Mouse (Mus musculus): ENCODE data around the gene Crhr2. TPM values are rescaled to one million over a fixed set of nuclear protein-coding genes. Genes with fewer than 3 reads are reported as not detected.

Gene Crhr2
- polyA plus RNA-seq, 1 experiment from 2014 or later, result 1.9 TPM

DNA sequence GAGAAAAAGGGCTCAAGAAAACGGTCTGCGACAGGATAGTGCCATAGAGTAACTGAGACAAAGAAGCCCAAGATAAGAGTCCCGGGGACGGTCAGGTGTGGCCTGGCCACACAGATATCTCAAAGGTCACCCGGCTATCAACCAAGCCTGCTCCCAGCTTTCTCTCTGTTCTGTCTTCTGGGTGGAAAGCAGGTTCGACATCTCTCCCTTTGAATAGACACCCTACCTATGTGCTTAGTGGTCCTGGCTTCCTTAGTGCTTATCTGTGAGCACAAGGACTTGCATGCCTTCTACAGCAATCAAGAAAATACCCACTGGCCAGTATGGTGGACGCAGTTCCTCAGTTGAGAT lies 68.4 kb downstream of the Crhr2 start:
- H3K27ac ChIP-seq (ENCODE audit: low read length), result no peak overlapping the region
- H3K4me1 ChIP-seq (ENCODE audit: control insufficient read depth, insufficient read depth, low read length), result no peaks in the 10 kb centered on the region
- peaks cover 51% of the 10 kb centered on the region for H3K36me3 ChIP-seq (ENCODE audit: control insufficient read depth, insufficient read depth, low read length)
- WGBS, result 97% methylated on average over 7 of the region's 7 CpGs
- no peak overlapping the region for H3K9ac ChIP-seq (ENCODE audit: low read depth, low read length)
- ATAC-seq, result no peak
- no peaks in the 10 kb centered on the region for H3K9me3 ChIP-seq (replicated peaks; ENCODE audit: control insufficient read depth, low read length, poor library complexity, severe bottlenecking)
- H3K4me2 ChIP-seq (ENCODE audit: low read length), result no peak overlapping the region
- H3K27me3 ChIP-seq (ENCODE audit: control insufficient read depth, insufficient read depth, low read depth, low read length), result no peaks in the 10 kb centered on the region
- H3K4me3 ChIP-seq (ENCODE audit: low read depth, low read length), result no peak overlapping the region

DNA sequence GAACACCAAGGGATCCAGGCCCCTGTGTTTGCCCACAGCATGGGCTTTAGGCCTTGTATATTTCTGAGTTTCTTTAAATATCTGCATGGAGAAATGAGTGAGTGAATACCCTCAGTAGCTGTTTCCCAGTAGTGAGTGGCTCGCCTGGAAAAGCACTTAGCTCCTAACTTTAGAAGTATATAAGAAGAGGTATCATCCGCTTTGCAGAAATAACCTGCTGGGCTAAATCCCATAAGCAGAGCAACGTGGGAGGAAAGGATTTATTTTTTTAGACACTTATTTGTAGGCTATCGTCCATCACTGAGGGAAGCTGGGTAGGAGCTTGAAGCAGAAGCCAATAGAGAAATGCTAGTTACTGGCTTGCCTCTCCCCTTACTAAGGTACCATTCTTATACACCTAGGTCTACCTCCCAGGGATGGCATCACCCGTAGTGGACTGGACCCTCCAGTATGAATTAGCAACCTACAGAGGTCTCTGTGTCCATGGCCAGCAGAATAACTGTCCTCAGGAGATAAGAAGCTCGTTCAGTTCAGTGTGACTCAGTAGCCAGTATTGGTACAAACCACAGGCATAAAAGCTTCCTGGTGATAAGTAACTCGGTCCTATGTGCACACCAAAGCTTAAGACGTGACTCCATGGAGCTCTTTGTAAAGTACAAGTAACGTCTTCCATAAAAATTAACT lies 68.9 kb downstream of the Crhr2 start:
- Histone ChIP-seq H3K27me3 (ENCODE audit: control insufficient read depth, insufficient read depth, low read depth, low read length) (no peaks in the 10 kb centered on the region), H3K27ac (ENCODE audit: low read length) (no peak overlapping the region), H3K9me3 (replicated peaks; ENCODE audit: control insufficient read depth, low read length, poor library complexity, severe bottlenecking) (no peaks in the 10 kb centered on the region), H3K36me3 (ENCODE audit: control insufficient read depth, insufficient read depth, low read length) (peaks cover 51% of the 10 kb centered on the region), H3K4me2 (ENCODE audit: low read length) (no peak overlapping the region), H3K4me1 (ENCODE audit: control insufficient read depth, insufficient read depth, low read length) (no peaks in the 10 kb centered on the region), H3K4me3 (ENCODE audit: low read depth, low read length) (no peak overlapping the region), H3K9ac (ENCODE audit: low read depth, low read length) (no peak overlapping the region)
- 92% methylated on average over 9 of the region's 9 CpGs for WGBS
- ATAC-seq, result no peak

DNA sequence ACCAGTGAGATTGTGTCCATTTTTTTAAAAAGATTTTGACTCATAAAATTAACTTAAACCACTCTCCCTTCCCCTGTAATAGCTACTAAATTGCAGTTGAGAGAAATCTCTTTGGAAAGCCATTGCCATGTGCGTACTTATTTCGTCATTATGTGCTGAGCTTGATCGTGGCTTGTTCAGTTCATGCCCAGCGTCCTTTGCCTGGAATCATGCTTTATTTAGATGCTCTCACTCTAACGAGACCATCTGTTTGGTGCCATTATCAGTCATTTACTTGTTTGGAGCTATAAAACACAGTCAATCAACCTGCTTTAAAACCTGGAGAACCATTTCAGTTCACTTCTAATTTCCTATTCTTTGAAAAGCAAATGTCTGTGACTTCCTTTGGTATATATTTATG lies 70.6 kb downstream of the Crhr2 start:
- peaks cover 40% of the 10 kb centered on the region for H3K36me3 ChIP-seq (ENCODE audit: control insufficient read depth, insufficient read depth, low read length)
- no peak overlapping the region for H3K4me3 ChIP-seq (ENCODE audit: low read depth, low read length)
- H3K9me3 ChIP-seq (replicated peaks; ENCODE audit: control insufficient read depth, low read length, poor library complexity, severe bottlenecking), result no peaks in the 10 kb centered on the region
- 87% methylated on average over 5 of the region's 5 CpGs for WGBS
- no peaks in the 10 kb centered on the region for H3K4me1 ChIP-seq (ENCODE audit: control insufficient read depth, insufficient read depth, low read length)
- no peak overlapping the region for H3K9ac ChIP-seq (ENCODE audit: low read depth, low read length)
- ATAC-seq, result no peak
- H3K27ac ChIP-seq (ENCODE audit: low read length), result no peak overlapping the region
- no peaks in the 10 kb centered on the region for H3K27me3 ChIP-seq (ENCODE audit: control insufficient read depth, insufficient read depth, low read depth, low read length)
- no peak overlapping the region for H3K4me2 ChIP-seq (ENCODE audit: low read length)

DNA sequence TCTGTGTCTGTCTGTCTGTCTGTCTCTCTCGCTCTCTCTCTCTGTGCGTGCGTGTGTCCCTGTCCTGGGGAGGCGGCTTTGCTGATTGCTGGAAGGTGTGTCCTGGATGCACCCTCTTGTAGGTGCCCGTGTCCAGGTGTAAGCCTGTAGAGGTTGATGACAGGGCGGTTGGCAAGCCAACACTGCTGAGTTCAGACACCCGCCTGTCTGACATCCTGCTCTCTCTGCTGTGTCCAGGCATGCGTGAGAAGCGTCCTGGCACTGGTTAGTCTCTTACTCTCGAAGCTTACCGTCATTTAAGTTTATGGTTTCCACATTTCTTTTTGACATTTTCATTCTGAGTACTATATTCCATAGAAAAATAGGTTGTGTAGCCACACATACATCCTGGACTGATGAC lies 71.5 kb downstream of the Crhr2 start:
- no peak overlapping the region for H3K4me3 ChIP-seq (ENCODE audit: low read depth, low read length)
- no peaks in the 10 kb centered on the region for H3K27me3 ChIP-seq (ENCODE audit: control insufficient read depth, insufficient read depth, low read depth, low read length)
- H3K36me3 ChIP-seq (ENCODE audit: control insufficient read depth, insufficient read depth, low read length), result peaks cover 41% of the 10 kb centered on the region
- no peak overlapping the region for H3K4me2 ChIP-seq (ENCODE audit: low read length)
- no peak overlapping the region for H3K27ac ChIP-seq (ENCODE audit: low read length)
- no peak for ATAC-seq
- H3K9ac ChIP-seq (ENCODE audit: low read depth, low read length), result no peak overlapping the region
- no peaks in the 10 kb centered on the region for H3K9me3 ChIP-seq (replicated peaks; ENCODE audit: control insufficient read depth, low read length, poor library complexity, severe bottlenecking)
- no peaks in the 10 kb centered on the region for H3K4me1 ChIP-seq (ENCODE audit: control insufficient read depth, insufficient read depth, low read length)
- WGBS, result 94% methylated on average over 11 of the region's 11 CpGs

DNA sequence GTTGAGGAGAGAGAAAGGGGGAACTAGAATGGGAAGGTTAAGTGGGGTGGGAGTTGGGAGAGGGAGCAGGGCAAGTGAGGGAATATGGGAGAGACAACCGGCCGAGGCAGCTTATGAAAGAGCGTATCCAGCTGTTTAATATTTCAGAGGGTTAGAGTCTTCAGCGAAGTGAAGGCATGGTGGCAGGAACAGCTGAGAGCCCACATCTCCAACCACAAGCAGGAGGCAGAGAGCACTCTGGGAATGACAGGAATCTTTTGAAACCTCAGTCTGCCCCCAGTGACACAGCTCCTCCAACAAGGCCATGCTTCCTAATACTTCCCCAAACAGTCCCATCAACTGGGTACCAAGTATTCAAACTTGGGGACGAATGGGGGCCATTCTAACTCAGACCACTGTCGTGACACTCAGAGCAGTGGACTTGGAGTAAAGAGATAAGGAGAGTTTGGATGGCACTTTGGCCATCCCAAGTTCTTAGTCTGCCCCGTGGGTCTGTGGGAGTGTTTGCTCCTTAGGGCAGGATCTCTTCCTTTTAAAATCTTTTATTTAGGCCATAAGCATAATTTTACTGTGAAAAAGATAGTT lies 72.5 kb downstream of the Crhr2 start:
- Histone ChIP-seq H3K27ac (ENCODE audit: low read length) (no peak overlapping the region), H3K4me1 (ENCODE audit: control insufficient read depth, insufficient read depth, low read length) (no peaks in the 10 kb centered on the region), H3K4me3 (ENCODE audit: low read depth, low read length) (no peak overlapping the region), H3K36me3 (ENCODE audit: control insufficient read depth, insufficient read depth, low read length) (peaks cover 46% of the 10 kb centered on the region), H3K4me2 (ENCODE audit: low read length) (no peak overlapping the region), H3K9me3 (replicated peaks; ENCODE audit: control insufficient read depth, low read length, poor library complexity, severe bottlenecking) (no peaks in the 10 kb centered on the region), H3K27me3 (ENCODE audit: control insufficient read depth, insufficient read depth, low read depth, low read length) (no peaks in the 10 kb centered on the region), H3K9ac (ENCODE audit: low read depth, low read length) (no peak overlapping the region)
- WGBS, result 95% methylated on average over 7 of the region's 7 CpGs
- no peak for ATAC-seq

DNA sequence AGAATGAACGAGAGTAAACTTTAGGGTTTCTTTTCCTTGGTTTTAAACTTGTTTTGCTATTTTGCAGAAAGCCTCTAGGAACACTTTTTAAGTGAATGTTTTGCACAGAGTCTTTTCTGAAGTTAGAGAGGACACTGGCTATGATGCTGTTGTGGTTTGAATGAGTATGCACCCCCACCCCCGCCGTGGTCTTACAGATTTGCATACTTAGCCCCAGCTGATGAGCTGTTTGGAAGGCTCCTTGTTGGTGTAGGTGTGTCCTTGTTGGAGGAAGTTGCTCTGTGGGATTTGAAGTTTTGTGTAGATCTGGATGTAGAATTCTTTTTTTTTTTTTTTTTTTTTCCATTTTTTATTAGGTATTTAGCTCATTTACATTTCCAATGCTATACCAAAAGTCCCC lies 75.4 kb downstream of the Crhr2 start:
- Histone ChIP-seq H3K36me3 (ENCODE audit: control insufficient read depth, insufficient read depth, low read length) (peaks cover 49% of the 10 kb centered on the region), H3K27ac (ENCODE audit: low read length) (no peak overlapping the region), H3K27me3 (ENCODE audit: control insufficient read depth, insufficient read depth, low read depth, low read length) (no peaks in the 10 kb centered on the region), H3K9ac (ENCODE audit: low read depth, low read length) (no peak overlapping the region), H3K4me2 (ENCODE audit: low read length) (no peak overlapping the region), H3K9me3 (replicated peaks; ENCODE audit: control insufficient read depth, low read length, poor library complexity, severe bottlenecking) (no peaks in the 10 kb centered on the region), H3K4me1 (ENCODE audit: control insufficient read depth, insufficient read depth, low read length) (no peaks in the 10 kb centered on the region), H3K4me3 (ENCODE audit: low read depth, low read length) (no peak overlapping the region)
- ATAC-seq, result no peak
- WGBS, result 93% methylated on average over 3 of the region's 3 CpGs

DNA sequence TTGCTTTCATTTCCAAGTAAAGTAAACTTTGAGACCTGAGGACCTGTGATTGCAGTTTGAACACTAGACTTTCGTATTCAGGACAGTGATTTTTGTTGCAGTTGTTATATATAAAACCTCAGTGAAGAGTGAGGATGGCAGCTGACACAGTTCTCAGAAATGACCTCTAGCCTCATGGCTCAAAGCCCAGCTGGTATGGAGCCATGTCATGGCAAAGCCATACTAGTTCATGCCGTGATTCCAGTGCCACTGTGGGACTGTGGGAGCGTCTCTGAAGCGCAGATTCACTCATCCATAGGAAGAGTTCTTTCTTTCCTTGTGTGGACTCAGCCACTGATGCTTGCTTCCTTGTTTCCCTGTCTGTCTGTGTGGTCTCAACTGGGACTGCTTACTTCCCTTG lies 78.3 kb downstream of the Crhr2 start:
- Histone ChIP-seq H3K9ac (ENCODE audit: low read depth, low read length) (no peak overlapping the region), H3K4me1 (ENCODE audit: control insufficient read depth, insufficient read depth, low read length) (no peaks in the 10 kb centered on the region), H3K4me3 (ENCODE audit: low read depth, low read length) (no peak overlapping the region), H3K4me2 (ENCODE audit: low read length) (no peak overlapping the region), H3K27ac (ENCODE audit: low read length) (no peak overlapping the region), H3K9me3 (replicated peaks; ENCODE audit: control insufficient read depth, low read length, poor library complexity, severe bottlenecking) (no peaks in the 10 kb centered on the region), H3K36me3 (ENCODE audit: control insufficient read depth, insufficient read depth, low read length) (peaks cover 51% of the 10 kb centered on the region), H3K27me3 (ENCODE audit: control insufficient read depth, insufficient read depth, low read depth, low read length) (no peaks in the 10 kb centered on the region)
- WGBS, result 92% methylated on average over 4 of the region's 4 CpGs
- ATAC-seq, result no peak

DNA sequence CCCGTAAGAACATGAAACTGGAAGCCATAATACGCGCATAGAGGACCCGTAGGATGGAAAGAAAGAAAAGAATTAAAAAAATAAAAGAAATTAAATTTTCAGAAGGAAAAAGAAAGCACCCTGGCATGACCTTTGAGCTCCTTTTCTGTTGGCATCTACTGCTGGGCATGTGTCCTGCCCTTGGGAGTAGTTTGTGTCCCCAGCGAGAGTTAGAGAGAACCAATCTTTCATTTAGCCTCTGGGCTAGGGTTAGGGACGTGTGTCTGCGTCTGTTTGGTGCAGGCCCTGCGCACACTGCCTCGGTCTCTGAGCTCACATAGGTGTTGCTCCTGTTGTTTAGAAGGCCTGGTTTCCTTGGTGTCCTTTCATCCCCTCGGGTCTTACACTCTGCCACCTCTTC lies 83.6 kb downstream of the Crhr2 start:
- Histone ChIP-seq H3K27me3 (ENCODE audit: control insufficient read depth, insufficient read depth, low read depth, low read length) (no peaks in the 10 kb centered on the region), H3K4me2 (ENCODE audit: low read length) (no peak overlapping the region), H3K4me1 (ENCODE audit: control insufficient read depth, insufficient read depth, low read length) (peaks cover 3% of the 10 kb centered on the region; the same call in 1 of the 2 replicates), H3K36me3 (ENCODE audit: control insufficient read depth, insufficient read depth, low read length) (peaks cover 37% of the 10 kb centered on the region), H3K9me3 (replicated peaks; ENCODE audit: control insufficient read depth, low read length, poor library complexity, severe bottlenecking) (no peaks in the 10 kb centered on the region), H3K27ac (ENCODE audit: low read length) (no peak overlapping the region), H3K4me3 (ENCODE audit: low read depth, low read length) (no peak overlapping the region), H3K9ac (ENCODE audit: low read depth, low read length) (no peak overlapping the region)
- no peak for ATAC-seq
- 94% methylated on average over 10 of the region's 10 CpGs for WGBS

DNA sequence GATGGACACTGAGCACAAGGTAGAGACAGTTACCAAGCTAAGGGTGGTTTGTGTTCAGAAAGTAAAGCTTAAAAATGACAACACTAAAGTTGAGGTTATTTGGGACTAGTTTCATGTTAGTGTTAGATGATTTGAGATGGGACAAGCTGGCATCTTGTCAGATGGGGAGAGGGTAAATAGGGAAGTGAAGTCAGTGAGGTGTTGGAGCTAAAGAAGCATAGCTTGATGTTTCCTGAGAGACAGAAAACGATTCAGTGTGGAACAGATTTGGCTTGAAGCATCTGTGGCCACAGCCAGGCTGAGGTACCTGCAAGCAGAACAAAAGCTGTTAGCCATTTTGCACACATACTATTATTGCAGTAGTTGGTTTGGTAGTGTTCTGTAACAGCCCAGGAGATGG lies 87.5 kb downstream of the Crhr2 start:
- ATAC-seq, result no peak
- no peak overlapping the region for H3K4me2 ChIP-seq (ENCODE audit: low read length)
- no peak overlapping the region for H3K4me3 ChIP-seq (ENCODE audit: low read depth, low read length)
- no peaks in the 10 kb centered on the region for H3K9me3 ChIP-seq (replicated peaks; ENCODE audit: control insufficient read depth, low read length, poor library complexity, severe bottlenecking)
- H3K27me3 ChIP-seq (ENCODE audit: control insufficient read depth, insufficient read depth, low read depth, low read length), result no peaks in the 10 kb centered on the region
- WGBS, result 70% methylated on average over 1 of the region's 1 CpGs
- peaks cover 8% of the 10 kb centered on the region for H3K4me1 ChIP-seq (ENCODE audit: control insufficient read depth, insufficient read depth, low read length)
- H3K27ac ChIP-seq (ENCODE audit: low read length), result no peak overlapping the region
- peaks cover 14% of the 10 kb centered on the region for H3K36me3 ChIP-seq (ENCODE audit: control insufficient read depth, insufficient read depth, low read length)
- H3K9ac ChIP-seq (ENCODE audit: low read depth, low read length), result no peak overlapping the region

All from midbrain, embryonic 16.5 days (tissue).